Mouse (Mus musculus) embryonic facial prominence, embryonic 14.5 days (tissue): ENCODE measurements at regions not wholly inside any gene's neighbourhood (a gene's known extent, or its start where the extent isn't known, plus 50 kb on each side); places are given as distances from the start of the nearest gene placed in this dataset.
A peak's percentile ranks its signal among the peaks of the same experiment; 100 is the strongest.

Source experiments
- ATAC-seq: fragments of 200-750 bp; cut with Nextera tagmentation; 2 replicates; pipeline ENCODE4 v1.8.0; 2017; ENCODE audit warnings: low read depth, moderate number of reproducible peaks, moderate TSS enrichment
- DNase-seq: peaks from one replicate; pipeline ENCODE4 v3.0.0-alpha.2; 2015; ENCODE audit warnings: low spot score
- H3K27ac ChIP-seq: fragments of 300-500 bp; sonication (generic); replicated peaks from 2 replicates; pipeline ENCODE4 v1.5.1; 2014; ENCODE audit warnings: low read depth, mild to moderate bottlenecking, low read length, moderate library complexity
- H3K27me3 ChIP-seq: fragments of 300-500 bp; sonication (generic); replicated peaks from 2 replicates; pipeline ENCODE4 v1.6.1; 2014; ENCODE audit warnings: low read length; ENCODE audit not compliant: control insufficient read depth, insufficient read depth
- H3K36me3 ChIP-seq: fragments of 300-500 bp; sonication (generic); 2 replicates; pipeline ENCODE4 v1.6.1; 2014; ENCODE audit warnings: low read length, mixed read lengths; ENCODE audit not compliant: control insufficient read depth, insufficient read depth
- H3K4me1 ChIP-seq: fragments of 300-500 bp; sonication (generic); 2 replicates; pipeline ENCODE4 v1.6.1; 2014; ENCODE audit warnings: antibody characterized with exemption, low read length; ENCODE audit not compliant: control insufficient read depth, insufficient read depth
- H3K4me2 ChIP-seq: fragments of 300-500 bp; sonication (generic); 2 replicates; pipeline ENCODE4 v1.6.1; 2014; ENCODE audit warnings: low read depth, mild to moderate bottlenecking, low read length, moderate library complexity, mixed read lengths
- H3K4me3 ChIP-seq: fragments of 300-500 bp; sonication (generic); 2 replicates; pipeline ENCODE4 v1.5.1; 2014; ENCODE audit warnings: low read depth, mild to moderate bottlenecking, low read length
- H3K9ac ChIP-seq: fragments of 300-500 bp; sonication (generic); 2 replicates; pipeline ENCODE4 v1.6.1; 2014; ENCODE audit warnings: low read depth, mild to moderate bottlenecking, low read length, moderate library complexity, mixed read lengths
- H3K9me3 ChIP-seq: fragments of 300-500 bp; sonication (generic); 2 replicates; pipeline ENCODE4 v1.6.1; 2016; ENCODE audit warnings: low read length; ENCODE audit not compliant: control insufficient read depth
- WGBS: fragments of 180-500 bp; shearing (Covaris S2); extraction: QIAGEN DNeasy Blood & Tissue Kit; methylation state at CpG from one replicate; pipeline ENCODE4 v1.1.7; 2014; 5-methylcytosine and 5-hydroxymethylcytosine counted together

GRCm38 (mm10) chr19:26938911-26939310 is 53.2 kb downstream of the Gm815 start:
- 47% methylated on average over 8 of the region's 8 CpGs for WGBS
- peaks cover 8% of the 10 kb centered on the region; the same call in 1 of the 2 replicates for H3K4me1 ChIP-seq
- H3K4me2 ChIP-seq: no peak overlapping the region
- no peak overlapping the region for H3K9ac ChIP-seq
- no peaks in the 10 kb centered on the region for H3K36me3 ChIP-seq
- H3K27ac ChIP-seq: peak overlapping the region; percentile 55; the same call in 1 of the 2 replicates
- peak; percentile 88 for DNase-seq
- no peaks in the 10 kb centered on the region for H3K27me3 ChIP-seq
- no peak overlapping the region for H3K4me3 ChIP-seq
- no peaks in the 10 kb centered on the region for H3K9me3 ChIP-seq
- peak; percentile 84 for ATAC-seq

GRCm38 (mm10) chr19:26944006-26944405 is 58.3 kb downstream of the Gm815 start:
- no peak for DNase-seq
- Histone ChIP-seq H3K27me3 (no peaks in the 10 kb centered on the region), H3K9ac (no peak overlapping the region), H3K4me1 (0 out of 2 replicates have a peak, but pooled peaks cover 4% of the 10 kb centered on the region), H3K36me3 (no peaks in the 10 kb centered on the region), H3K4me3 (no peak overlapping the region), H3K27ac (no peak overlapping the region), H3K9me3 (no peaks in the 10 kb centered on the region), H3K4me2 (no peak overlapping the region)
- WGBS: 93% methylated on average over 2 of the region's 2 CpGs
- ATAC-seq: no peak

GRCm38 (mm10) chr19:26946562-26946961 is 60.9 kb downstream of the Gm815 start:
- H3K9ac ChIP-seq: no peak overlapping the region
- H3K9me3 ChIP-seq: no peaks in the 10 kb centered on the region
- H3K4me2 ChIP-seq: no peak overlapping the region
- 73% methylated on average over 3 of the region's 3 CpGs for WGBS
- no peaks in the 10 kb centered on the region for H3K4me1 ChIP-seq
- no peak for DNase-seq
- H3K36me3 ChIP-seq: no peaks in the 10 kb centered on the region
- H3K4me3 ChIP-seq: no peak overlapping the region
- no peak overlapping the region for H3K27ac ChIP-seq
- ATAC-seq: no peak
- no peaks in the 10 kb centered on the region for H3K27me3 ChIP-seq

GRCm38 (mm10) chr19:26948479-26948878 is 62.8 kb downstream of the Gm815 start:
- ATAC-seq: no peak
- Histone ChIP-seq H3K27ac (no peak overlapping the region), H3K9ac (no peak overlapping the region), H3K4me2 (no peak overlapping the region), H3K9me3 (no peaks in the 10 kb centered on the region), H3K27me3 (no peaks in the 10 kb centered on the region), H3K4me3 (no peak overlapping the region), H3K36me3 (no peaks in the 10 kb centered on the region), H3K4me1 (no peaks in the 10 kb centered on the region)
- DNase-seq: no peak
- 97% methylated on average over 2 of the region's 2 CpGs for WGBS

- Histone ChIP-seq H3K4me3 (no peak overlapping the region), H3K4me2 (no peak overlapping the region), H3K27ac (no peak overlapping the region), H3K4me1 (no peaks in the 10 kb centered on the region), H3K36me3 (no peaks in the 10 kb centered on the region), H3K9me3 (no peaks in the 10 kb centered on the region), H3K9ac (no peak overlapping the region), H3K27me3 (no peaks in the 10 kb centered on the region)
- ATAC-seq (no peak), DNase-seq (no peak)
- 86% methylated on average over 4 of the region's 4 CpGs for WGBS
These were observed 63.5 kb downstream of the Gm815 start for GRCm38 (mm10) chr19:26949153-26949552.

GRCm38 (mm10) chr19:26953348-26953747 is 67.7 kb downstream of the Gm815 start:
- Histone ChIP-seq H3K4me3 (no peak overlapping the region), H3K27ac (no peak overlapping the region), H3K4me2 (no peak overlapping the region), H3K4me1 (no peaks in the 10 kb centered on the region), H3K36me3 (no peaks in the 10 kb centered on the region), H3K9ac (no peak overlapping the region), H3K27me3 (no peaks in the 10 kb centered on the region), H3K9me3 (no peaks in the 10 kb centered on the region)
- no peak for DNase-seq
- WGBS: 76% methylated on average over 8 of the region's 8 CpGs
- ATAC-seq: no peak

GRCm38 (mm10) chr19:26966055-26966760 is 80.5 kb downstream of the Gm815 start:
- no peak overlapping the region for H3K4me3 ChIP-seq
- ATAC-seq (no peak), DNase-seq (no peak)
- no peak overlapping the region for H3K4me2 ChIP-seq
- no peak overlapping the region for H3K9ac ChIP-seq
- H3K36me3 ChIP-seq: no peaks in the 10 kb centered on the region
- H3K27me3 ChIP-seq: no peaks in the 10 kb centered on the region
- H3K27ac ChIP-seq: no peak overlapping the region
- H3K4me1 ChIP-seq: no peaks in the 10 kb centered on the region
- 0 out of 2 replicates have a peak, but pooled peaks cover 5% of the 10 kb centered on the region for H3K9me3 ChIP-seq
- 86% methylated on average over 6 of the region's 6 CpGs for WGBS

GRCm38 (mm10) chr19:26973058-26973457 is 87.4 kb downstream of the Gm815 start:
- ATAC-seq: no peak
- H3K27me3 ChIP-seq: no peaks in the 10 kb centered on the region
- no peak overlapping the region for H3K9ac ChIP-seq
- WGBS: 60% methylated on average over 1 of the region's 1 CpGs
- no peak overlapping the region for H3K4me3 ChIP-seq
- peak; percentile 35 for DNase-seq
- peaks cover 12% of the 10 kb centered on the region for H3K4me1 ChIP-seq
- H3K27ac ChIP-seq: no peak overlapping the region
- no peaks in the 10 kb centered on the region for H3K9me3 ChIP-seq
- H3K4me2 ChIP-seq: no peak overlapping the region
- no peaks in the 10 kb centered on the region for H3K36me3 ChIP-seq
